Mouse (Mus musculus) layer of hippocampus, postnatal 14 days (tissue): Measurements from ENCODE around the gene Tnfrsf25. TPM values are rescaled to one million over a fixed set of nuclear protein-coding genes. Genes with fewer than 3 reads are reported as not detected.
A peak's percentile ranks its signal among the peaks of the same experiment; 100 is the strongest.

ENCODE experiments used
- DNase-seq, 2 experiments: peaks; one replicate each; pipeline ENCODE4 v3.0.0; 2021 to 2022; ENCODE audit warnings: low spot score in 2 of 2, mixed read lengths in 1 of 2
- total RNA-seq, 2 experiments: library from RNA; stranded (reverse); gene quantifications; 2 replicates each; pipeline ENCODE4 v1.2.3; 2021

Tnfrsf25 gene
- total RNA-seq, 2 experiments from 2014 or later, result 17.7 to 25.6 TPM

DNA sequence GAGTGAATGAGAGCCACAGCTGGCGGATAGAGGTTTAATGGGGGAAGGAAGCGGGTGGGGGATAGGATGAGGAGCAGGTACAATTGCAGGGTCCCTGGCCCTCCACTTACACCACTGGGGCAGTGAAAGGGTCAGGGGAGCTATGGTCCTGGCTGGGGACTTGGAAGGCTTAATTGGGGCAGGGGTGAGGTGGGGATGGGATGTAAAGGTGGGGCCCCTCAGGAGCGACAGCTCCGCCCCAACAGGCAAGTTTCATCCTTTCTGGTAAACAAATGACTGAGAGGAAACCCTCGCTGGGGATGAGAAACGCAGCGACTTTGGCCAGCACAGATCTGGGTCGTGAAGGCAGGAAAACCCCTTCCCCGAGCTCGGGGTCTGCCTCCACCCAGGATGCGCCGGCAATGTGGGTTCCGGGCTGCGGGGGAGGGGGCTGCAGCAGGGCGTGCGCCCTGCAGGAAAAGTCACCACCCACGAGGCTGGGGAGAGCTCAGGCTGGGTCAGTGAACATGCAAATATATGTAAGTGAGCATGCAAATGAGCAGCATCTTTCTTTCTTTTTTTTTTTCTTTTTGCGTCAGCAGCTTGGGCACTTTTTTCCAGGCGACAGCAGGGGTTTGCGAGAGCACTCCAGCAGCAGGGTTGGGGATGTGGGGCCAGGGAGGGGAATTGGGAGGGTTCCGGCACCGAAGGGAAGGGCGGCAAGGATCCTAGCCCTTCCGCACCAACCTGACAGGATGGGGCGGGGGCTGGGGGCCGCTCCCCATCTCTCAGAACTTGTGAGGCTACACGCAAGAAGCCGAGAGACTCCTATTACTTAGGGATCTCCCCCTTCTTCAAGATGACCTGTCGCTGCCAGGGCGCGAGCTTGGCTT, 4.8 kb downstream of the Tnfrsf25 start:
- DNase-seq, result no peak

DNA sequence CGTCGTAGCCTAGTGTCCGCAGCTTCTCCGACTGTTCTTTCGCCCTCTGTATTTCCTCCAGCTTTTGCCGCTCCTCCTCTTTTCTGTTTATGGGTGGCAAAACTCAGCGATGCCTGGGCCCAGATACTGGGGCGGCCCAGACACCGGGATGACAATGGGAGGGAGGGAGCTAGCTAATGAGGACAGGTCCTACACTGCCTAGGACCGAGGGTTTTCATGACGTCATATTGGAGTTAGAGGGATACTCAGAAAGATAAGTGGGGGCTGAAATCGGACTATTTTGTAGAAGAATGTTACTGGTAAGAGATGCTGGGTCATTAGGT, 5.4 kb downstream of the Tnfrsf25 start:
- no peak for DNase-seq

GRCm38 (mm10) chr4:152124361-152124961, 8.7 kb downstream of the Tnfrsf25 start:
- no peak for DNase-seq

GRCm38 (mm10) chr4:152125161-152126025, 9.7 kb downstream of the Tnfrsf25 start:
- DNase-seq, result no peak

DNA sequence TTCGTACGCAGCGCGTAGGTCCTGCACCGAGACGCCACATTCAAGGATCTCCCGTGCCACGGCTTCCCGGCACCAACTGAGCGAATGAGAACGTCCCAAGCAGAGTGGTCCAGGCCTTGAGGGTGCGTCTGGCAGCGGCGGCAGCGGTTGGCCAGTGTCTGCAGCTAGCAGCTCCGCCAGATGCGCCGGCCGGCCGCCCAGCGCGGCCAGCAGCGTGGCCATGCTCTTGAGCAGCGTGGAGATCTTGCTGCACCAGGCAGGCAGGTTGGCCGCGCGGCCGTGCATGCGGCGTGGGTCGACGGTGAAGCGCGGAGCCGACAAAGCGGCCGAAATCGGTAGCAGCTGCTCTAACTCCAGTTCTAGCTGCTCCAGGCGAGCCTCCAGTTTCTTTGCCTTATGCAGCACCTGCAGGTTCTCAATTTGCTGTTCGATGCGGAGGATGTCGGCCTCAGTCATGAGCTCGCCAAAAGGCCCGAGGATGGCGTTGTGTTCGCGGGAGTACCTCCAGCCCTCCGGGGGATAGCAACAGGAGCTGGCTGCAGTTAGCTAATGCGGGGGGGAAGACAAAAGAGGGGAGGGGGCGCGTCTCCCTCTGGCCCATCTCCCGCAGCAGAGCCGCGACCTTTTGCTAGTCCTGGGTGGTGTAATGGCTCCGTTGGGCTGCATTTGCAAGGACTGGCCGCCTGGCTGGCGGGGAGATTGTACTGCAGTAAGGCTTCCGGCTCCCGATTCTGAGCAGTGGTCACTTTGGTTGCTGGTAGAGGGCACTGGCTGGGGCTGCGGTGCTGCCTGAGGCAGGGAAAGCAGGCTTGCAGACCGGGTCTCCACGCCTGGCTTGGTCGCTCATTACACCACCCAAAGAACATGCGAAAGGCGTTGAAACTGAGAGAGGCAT, 10.5 kb downstream of the Tnfrsf25 start:
- DNase-seq, result no peak

DNA sequence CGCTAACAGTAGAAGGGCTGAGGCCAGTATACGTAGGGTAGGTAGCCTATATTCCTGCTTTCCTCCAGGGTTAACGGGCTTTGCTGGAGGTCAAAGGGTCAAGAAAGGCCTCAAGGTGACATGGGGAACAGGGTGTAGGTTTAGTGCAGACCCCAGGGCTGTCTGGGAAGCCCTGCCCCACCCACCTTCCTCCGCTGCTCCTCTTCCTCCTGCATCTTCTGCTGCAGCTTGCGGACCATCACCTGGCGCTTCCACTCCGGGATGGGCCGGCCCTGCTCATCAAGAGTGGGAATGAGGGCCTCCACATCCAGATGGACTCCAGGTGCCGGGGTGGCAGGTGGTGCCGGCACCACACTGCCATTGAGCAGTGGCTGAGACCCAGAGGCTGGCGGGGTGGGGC, 12.2 kb downstream of the Tnfrsf25 start:
- DNase-seq, result no peak

DNA sequence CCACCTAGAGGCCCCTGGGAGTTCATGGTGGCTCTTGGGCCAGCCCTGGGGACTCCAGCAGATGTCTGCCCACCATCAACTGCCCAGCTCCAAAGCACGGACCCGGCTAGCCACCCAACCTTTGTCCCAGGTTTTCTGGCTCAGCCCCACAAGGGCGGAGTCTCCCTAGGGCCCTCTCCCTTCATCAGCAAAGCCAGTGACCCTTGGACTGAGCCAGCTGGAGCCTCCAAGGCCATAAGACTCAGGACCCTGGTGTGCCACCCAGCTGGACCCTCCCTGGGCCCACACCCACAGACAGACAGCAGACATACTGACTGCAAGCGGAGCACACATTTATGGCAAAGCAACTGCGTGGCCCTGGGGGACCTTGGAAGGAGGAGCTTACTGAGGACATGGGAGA, 13.1 kb downstream of the Tnfrsf25 start:
- DNase-seq, result no peak

DNA sequence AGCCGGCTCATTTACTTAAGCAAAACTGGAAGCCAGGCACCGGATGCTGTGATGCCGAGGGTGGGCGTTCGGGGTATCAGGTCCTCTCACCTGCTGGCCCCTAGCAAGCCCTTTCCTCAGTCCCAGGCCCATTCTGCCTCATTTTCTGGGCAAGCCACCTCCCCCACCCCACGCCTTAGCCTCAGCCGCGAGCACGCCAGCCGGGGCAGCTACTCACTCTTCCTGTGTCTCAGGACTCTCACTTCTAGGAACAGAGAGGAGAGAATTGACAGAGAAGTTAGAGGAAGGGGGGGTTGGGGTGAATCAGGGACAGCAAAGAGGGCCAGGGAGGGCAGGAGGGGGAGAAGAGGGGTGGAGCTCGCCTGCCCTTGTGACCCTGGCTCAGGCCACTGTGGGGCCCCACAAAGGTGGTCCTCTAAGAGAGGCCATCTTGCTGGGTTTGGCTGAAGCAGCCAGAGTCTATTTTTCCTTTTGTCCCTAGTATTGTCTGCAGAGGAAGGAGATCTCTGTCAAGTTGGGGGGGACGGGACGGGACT, 13.7 kb downstream of the Tnfrsf25 start:
- no peak for DNase-seq

- DNase-seq, result peak in 1 of 2 experiments; percentile 67
These were observed 15.3 kb downstream of the Tnfrsf25 start for GRCm38 (mm10) chr4:152130771-152131653.

DNA sequence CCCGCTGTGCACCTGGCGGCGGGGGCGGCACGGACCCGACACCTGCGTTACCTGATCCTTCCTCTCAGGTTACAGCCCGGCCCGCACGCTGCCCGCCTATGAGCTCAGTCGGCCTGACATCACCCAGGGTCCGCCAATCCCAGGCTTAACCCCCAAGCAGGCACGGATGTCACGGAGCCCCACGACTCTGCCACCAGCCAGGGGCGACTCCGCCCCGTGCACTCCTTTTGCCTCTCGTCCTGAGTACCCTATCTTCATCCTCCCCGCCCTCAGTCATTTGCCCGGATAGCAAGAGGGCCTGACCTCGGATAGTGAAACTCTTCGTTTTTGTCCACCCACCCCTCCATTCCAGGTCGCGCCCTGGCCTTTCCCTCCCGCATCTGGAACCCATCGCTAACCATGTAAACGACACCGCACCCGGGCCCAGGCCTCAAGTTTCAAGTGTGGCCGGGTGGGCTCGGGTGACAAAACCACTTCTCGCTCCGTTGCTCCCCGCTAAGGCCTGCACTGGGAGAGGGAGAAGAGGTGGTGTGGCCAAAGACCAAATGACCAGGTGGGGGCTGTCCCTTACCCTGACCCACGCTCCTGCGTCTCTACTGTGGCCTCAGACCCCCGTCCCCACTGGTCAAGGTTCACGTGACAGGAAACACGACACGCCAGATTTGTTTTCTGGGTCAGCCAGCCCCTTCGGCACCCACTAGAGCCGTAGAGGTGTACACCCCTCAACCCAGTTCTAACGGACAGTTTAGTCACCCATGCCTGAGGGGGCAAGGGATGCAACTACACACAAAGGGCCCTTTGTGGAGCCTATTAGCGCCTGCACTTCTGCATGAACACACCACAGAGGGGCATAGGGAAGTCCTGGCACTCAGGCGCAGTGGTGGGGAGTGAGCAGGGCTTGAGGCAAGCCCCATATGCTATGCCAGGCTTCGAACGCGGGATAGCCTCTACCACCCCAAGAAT, 16.4 kb downstream of the Tnfrsf25 start:
- no peak for DNase-seq

GRCm38 (mm10) chr4:152132772-152133169, 17.0 kb downstream of the Tnfrsf25 start:
- DNase-seq, result no peak

- DNase-seq, result no peak
These were observed 17.5 kb downstream of the Tnfrsf25 start for GRCm38 (mm10) chr4:152133213-152133612.

GRCm38 (mm10) chr4:152134507-152134906, 18.8 kb downstream of the Tnfrsf25 start:
- DNase-seq, result no peak

GRCm38 (mm10) chr4:152135363-152135762, 19.6 kb downstream of the Tnfrsf25 start:
- no peak for DNase-seq

- no peak for DNase-seq
These were observed 20.6 kb downstream of the Tnfrsf25 start for GRCm38 (mm10) chr4:152136112-152136875.

- DNase-seq, result no peak
These were observed 21.1 kb downstream of the Tnfrsf25 start for GRCm38 (mm10) chr4:152136876-152137250.

GRCm38 (mm10) chr4:152138497-152139260, 22.9 kb downstream of the Tnfrsf25 start:
- DNase-seq, result peak; percentile 73 to 74
